Mouse (Mus musculus): ENCODE data around the gene Suv39h2. TPM values are rescaled to one million over a fixed set of nuclear protein-coding genes. Genes with fewer than 3 reads are reported as not detected.

Suv39h2 gene
- polyA plus RNA-seq (2016; fragmentation: Nextera tagmentation; extraction: Ambion mirVana) = 37.8 and 40.3 TPM in 2 replicates

DNA sequence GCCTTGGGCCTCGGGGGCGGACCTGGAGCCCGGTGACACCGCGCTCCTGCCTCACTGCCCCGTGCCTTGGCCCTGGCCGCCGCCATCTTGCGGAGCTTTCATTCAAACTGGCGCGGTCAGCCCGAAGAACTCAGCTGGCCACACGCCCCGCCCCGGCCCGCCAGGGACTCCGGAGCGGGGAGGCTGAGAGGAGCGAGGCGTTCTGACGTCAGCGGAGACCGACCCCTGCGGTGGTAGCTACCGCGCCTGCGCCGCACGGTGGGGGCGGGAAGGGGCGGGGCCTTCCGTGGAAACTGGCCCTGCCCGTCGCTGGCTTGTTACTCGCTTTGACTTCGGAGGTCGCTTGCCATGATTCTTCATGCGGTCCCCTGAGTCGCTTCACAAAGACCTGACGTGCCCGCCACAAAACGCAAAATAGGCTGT, at the start of gene Suv39h2:
Suv39h2 (minus strand) TSS at position 171 of the 423 bp plus-strand sequence.
- peak; percentile 97 for ATAC-seq (ENCODE audit: low FRiP score)
- H3K4me2 ChIP-seq = peak within 1 kb of the TSS; percentile 62
- WGBS = under 1% methylated on average over 42 of the region's 42 CpGs

DNA sequence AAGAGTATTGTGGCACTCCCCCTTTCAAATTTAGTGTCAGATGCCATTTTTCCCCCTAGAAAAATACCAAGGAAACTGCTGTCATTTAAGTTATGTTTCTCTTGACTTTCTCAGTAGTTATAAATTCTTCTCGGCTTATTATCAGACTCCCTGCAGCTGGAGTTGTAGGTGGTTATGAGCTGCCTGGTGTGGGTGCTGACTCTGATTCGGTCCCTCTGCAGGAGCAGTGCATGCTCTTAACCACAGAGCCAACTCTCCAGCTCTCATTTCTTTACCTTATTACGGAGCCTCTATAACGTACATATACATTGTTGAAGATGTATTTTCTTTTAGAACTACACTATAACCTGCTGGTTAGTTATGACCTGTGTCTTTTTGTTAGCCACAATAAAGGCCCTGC, 47.7 kb upstream of the Suv39h2 start:
- ATAC-seq (ENCODE audit: low FRiP score) = no peak
- Histone ChIP-seq H3K9ac (no peak overlapping the region), H3K9me3 (no peaks in the 10 kb centered on the region), H3K36me3 (replicated peaks) (no peaks in the 10 kb centered on the region), H3K27ac (no peak overlapping the region), H3K27me3 (no peaks in the 10 kb centered on the region), H3K4me3 (replicated peaks) (no peak overlapping the region), H3K4me1 (no peaks in the 10 kb centered on the region), H3K4me2 (no peak overlapping the region)
- 88% methylated on average over 4 of the region's 4 CpGs for WGBS

More for the DNA sequence above, at the start of gene Suv39h2:
- peak within 1 kb of the TSS; percentile 88 for H3K9ac ChIP-seq
- peaks cover 15% of the 10 kb centered on the region for H3K4me1 ChIP-seq
- H3K9me3 ChIP-seq = peaks cover 5% of the 10 kb centered on the region
- peak within 1 kb of the TSS; percentile 96 for H3K4me3 ChIP-seq (replicated peaks)
- peak within 1 kb of the TSS; percentile 96 for H3K27ac ChIP-seq
- peaks cover 12% of the 10 kb centered on the region; the same call in 1 of the 2 replicates for H3K36me3 ChIP-seq (replicated peaks)
- H3K27me3 ChIP-seq = no peaks in the 10 kb centered on the region

DNA sequence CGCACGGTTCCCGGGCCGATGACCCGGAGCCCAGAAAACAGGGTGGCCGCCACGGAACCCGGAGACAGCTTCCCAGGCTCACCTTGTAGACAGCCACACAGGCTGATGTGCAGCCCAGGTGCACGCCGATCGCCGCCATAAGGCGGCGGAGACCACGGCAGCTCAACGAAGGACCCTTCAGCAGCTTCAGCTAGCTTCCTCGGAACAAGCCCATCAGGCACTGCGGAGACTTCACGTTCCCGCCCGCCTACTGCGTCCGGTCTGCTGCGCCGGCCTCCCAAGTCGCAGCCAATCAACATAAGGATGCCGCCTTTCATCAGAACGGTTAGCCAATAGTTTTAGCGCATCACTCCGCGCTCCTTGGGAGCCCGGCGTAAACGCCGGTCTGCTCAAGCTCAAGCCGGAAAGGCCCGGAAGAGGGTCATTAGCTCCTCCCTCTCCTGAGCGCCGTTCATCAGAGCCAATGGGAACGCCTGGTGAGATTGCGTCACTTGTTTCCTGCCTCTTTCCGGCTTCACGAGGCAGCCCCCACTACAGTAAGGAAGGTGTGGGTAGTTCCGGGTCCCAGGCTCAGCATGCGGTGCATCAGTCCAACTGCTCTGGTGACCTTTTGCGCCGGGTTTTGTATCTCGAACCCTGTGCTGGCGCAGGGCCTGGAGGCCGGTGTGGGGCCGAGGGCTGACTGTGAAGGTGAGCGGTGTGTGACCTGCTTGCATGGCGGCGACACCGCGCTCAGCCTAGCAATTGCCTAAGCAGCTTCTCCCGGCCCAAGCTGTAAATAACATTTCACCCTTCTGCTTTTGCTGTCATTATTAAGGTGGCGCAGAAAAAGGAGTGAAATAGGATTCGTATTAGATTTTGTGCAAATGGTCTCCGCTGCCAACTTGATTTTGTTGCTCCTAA, 38.0 kb upstream of the Suv39h2 start, which contains the start of the genes Gm45902, Hspa14 and Cdnf:
Gm45902 (minus strand) TSS at position 239 of the 903 bp plus-strand sequence.
Hspa14 (minus strand) TSS at position 263 of the 903 bp plus-strand sequence.
Cdnf (plus strand) TSS at position 479 of the 903 bp plus-strand sequence.
- peaks cover 15% of the 10 kb centered on the region for H3K4me1 ChIP-seq
- peak; percentile 100 for ATAC-seq (ENCODE audit: low FRiP score)
- peak within 1 kb of the TSS; percentile 72 for H3K4me2 ChIP-seq
- peak within 1 kb of the TSS; percentile 86 for H3K27ac ChIP-seq
- under 1% methylated on average over 60 of the region's 60 CpGs for WGBS
- H3K27me3 ChIP-seq = no peaks in the 10 kb centered on the region
- H3K4me3 ChIP-seq (replicated peaks) = peak within 1 kb of the TSS; percentile 78
- H3K9ac ChIP-seq = peak within 1 kb of the TSS; percentile 88
- no peaks in the 10 kb centered on the region for H3K9me3 ChIP-seq
- H3K36me3 ChIP-seq (replicated peaks) = peaks cover 25% of the 10 kb centered on the region

DNA sequence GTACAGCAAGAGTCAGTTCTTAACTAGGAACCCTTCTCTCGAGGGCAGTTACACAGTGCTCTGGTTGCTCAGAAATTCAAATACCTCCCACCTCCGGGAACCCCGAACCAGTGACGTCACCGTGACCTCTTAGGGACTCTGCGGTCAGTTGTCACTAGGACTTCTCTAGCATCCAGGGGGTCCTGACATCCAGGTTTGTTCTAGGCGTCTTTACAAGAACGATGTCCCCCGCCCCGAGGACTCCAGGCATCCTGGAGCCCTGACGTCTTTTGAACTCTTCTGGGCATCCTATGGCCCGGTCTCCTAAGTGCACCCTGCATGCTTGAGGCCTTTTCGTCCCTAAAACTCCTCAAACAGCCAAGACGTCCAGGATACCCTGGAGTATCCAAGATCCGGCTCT, 37.2 kb upstream of the Suv39h2 start:
- Histone ChIP-seq H3K4me3 (replicated peaks) (peak overlapping the region; percentile 78), H3K4me2 (peak overlapping the region; percentile 72), H3K4me1 (peaks cover 15% of the 10 kb centered on the region), H3K9me3 (no peaks in the 10 kb centered on the region), H3K36me3 (replicated peaks) (peaks cover 32% of the 10 kb centered on the region), H3K9ac (peak overlapping the region; percentile 88), H3K27me3 (no peaks in the 10 kb centered on the region), H3K27ac (peak overlapping the region; percentile 86)
- ATAC-seq (ENCODE audit: low FRiP score) = no peak
- WGBS = under 1% methylated on average over 15 of the region's 15 CpGs

DNA sequence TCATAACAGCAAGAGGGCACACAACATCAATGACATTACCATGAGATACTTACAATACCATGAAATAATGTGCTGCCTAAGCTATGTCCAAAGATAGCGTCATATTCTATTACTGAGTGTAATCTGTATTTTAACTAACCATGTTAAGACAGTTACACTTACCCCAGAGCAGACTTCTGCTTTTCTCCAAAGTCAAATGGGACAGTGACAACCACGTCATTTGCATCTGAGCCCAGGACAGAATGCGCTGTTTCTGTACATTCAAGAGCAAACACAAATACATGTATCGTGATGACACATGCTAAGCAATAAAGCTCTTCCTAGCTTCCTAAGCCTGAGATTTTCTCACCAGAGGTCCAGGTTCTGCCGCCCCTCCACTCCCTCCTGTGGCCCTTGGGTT, 26.1 kb upstream of the Suv39h2 start:
- Histone ChIP-seq H3K36me3 (replicated peaks) (peaks cover 70% of the 10 kb centered on the region), H3K4me3 (replicated peaks) (no peak overlapping the region), H3K4me1 (no peaks in the 10 kb centered on the region), H3K4me2 (no peak overlapping the region), H3K9ac (no peak overlapping the region), H3K27me3 (no peaks in the 10 kb centered on the region), H3K27ac (no peak overlapping the region), H3K9me3 (no peaks in the 10 kb centered on the region)
- WGBS = 96% methylated on average over 5 of the region's 5 CpGs
- no peak for ATAC-seq (ENCODE audit: low FRiP score)

DNA sequence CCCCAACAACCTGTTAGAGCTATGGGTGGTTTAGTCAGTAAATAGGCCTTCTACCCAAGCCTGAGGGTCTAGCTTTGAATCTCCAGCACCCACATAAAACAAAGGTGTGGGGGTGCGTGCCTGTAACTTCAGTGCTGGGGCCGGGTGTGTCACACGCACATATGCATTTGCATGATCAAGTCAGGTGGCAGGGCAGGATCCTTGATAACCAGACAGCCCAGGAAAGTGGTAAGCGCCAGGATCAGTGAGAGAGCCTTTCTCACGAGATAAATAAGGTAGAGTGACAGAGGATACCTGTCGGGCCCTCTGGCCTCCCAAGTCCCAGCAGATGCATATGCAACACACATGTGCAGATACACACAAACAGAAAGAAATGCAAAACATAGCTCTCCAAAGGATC, 24.7 kb upstream of the Suv39h2 start:
- Histone ChIP-seq H3K27ac (no peak overlapping the region), H3K4me3 (replicated peaks) (no peak overlapping the region), H3K27me3 (no peaks in the 10 kb centered on the region), H3K4me1 (no peaks in the 10 kb centered on the region), H3K4me2 (no peak overlapping the region), H3K36me3 (replicated peaks) (peaks cover 70% of the 10 kb centered on the region), H3K9ac (no peak overlapping the region), H3K9me3 (no peaks in the 10 kb centered on the region)
- no peak for ATAC-seq (ENCODE audit: low FRiP score)
- 91% methylated on average over 6 of the region's 6 CpGs for WGBS

DNA sequence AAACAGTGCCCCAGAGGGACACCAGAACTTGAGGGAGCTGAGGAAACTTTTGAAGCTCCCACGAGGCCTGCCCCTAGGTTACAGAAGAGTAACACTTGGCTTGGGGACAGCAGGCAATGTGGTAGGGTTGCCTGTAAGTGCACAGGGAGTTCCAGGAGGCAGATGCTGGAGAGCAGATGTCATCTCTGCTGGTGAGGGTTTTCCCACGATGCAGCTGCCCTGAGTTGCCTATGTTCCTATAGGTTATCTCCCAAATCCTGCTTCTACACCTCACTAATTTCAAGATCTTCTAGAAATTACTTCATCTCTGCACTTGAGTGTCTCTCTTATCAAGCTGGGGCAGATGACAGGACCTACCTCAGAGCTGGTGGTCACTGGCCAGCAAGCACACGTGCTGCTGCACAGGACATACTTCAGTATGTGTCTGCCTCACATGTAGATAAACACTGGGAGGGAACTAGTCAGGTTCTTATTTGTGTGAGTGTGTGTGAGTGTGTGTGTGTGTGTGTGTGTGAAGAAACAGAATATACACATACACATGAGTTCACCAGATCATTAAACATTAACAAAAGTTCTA, 19.1 kb upstream of the Suv39h2 start:
- H3K36me3 ChIP-seq (replicated peaks) = peaks cover 81% of the 10 kb centered on the region
- H3K27ac ChIP-seq = no peak overlapping the region
- H3K4me3 ChIP-seq (replicated peaks) = no peak overlapping the region
- no peaks in the 10 kb centered on the region for H3K9me3 ChIP-seq
- WGBS = 99% methylated on average over 3 of the region's 3 CpGs
- no peak overlapping the region for H3K9ac ChIP-seq
- H3K27me3 ChIP-seq = no peaks in the 10 kb centered on the region
- no peaks in the 10 kb centered on the region for H3K4me1 ChIP-seq
- ATAC-seq (ENCODE audit: low FRiP score) = no peak
- no peak overlapping the region for H3K4me2 ChIP-seq

DNA sequence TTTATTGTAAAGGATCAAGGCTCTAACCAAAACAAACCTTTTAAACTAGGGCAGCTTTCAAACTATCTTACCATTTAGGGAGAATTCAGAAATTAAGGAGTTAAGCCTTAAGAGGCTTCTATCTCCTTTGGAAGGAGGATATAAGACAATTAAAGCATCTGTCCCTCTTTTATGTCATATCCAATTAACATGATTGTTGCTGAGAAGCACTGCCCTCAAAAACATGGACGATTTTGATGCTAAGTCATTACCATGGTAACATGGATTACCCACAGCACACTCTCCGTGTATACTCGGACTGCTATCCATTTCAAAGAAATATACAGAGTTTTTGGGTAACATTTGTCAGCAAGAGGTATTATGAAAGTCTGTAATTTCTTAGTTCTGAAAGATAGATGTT, 15.0 kb upstream of the Suv39h2 start:
- no peaks in the 10 kb centered on the region for H3K9me3 ChIP-seq
- H3K4me3 ChIP-seq (replicated peaks) = no peak overlapping the region
- peaks cover 51% of the 10 kb centered on the region for H3K36me3 ChIP-seq (replicated peaks)
- WGBS = 74% methylated on average over 3 of the region's 3 CpGs
- no peak overlapping the region for H3K4me2 ChIP-seq
- no peak overlapping the region for H3K9ac ChIP-seq
- no peak for ATAC-seq (ENCODE audit: low FRiP score)
- no peak overlapping the region for H3K27ac ChIP-seq
- no peaks in the 10 kb centered on the region for H3K27me3 ChIP-seq
- no peaks in the 10 kb centered on the region for H3K4me1 ChIP-seq

DNA sequence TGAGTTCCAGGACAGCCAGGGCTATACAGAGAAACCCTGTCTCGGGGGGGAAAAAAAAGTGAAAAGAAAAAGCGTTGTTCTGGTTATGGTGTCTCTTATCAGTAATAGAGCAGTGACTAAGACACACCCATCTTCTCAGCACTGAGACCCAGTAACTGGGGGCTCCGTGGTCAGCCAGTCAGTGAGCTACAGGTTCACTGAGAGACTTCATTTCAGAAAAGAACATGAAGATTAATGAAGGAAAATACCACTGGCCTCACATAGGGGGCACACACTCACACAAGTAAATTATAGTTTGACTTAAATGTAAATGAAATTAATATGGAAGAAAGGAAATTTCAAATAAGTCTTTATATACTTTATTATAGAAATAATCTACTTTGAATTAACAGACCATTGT, 5.4 kb upstream of the Suv39h2 start:
- H3K9ac ChIP-seq = no peak overlapping the region
- peaks cover 6% of the 10 kb centered on the region; the same call in 1 of the 2 replicates for H3K4me1 ChIP-seq
- H3K27me3 ChIP-seq = no peaks in the 10 kb centered on the region
- 86% methylated on average over 3 of the region's 3 CpGs for WGBS
- H3K36me3 ChIP-seq (replicated peaks) = no peaks in the 10 kb centered on the region
- H3K4me2 ChIP-seq = no peak overlapping the region
- ATAC-seq (ENCODE audit: low FRiP score) = no peak
- H3K27ac ChIP-seq = no peak overlapping the region
- peaks cover 5% of the 10 kb centered on the region for H3K9me3 ChIP-seq
- H3K4me3 ChIP-seq (replicated peaks) = no peak overlapping the region

DNA sequence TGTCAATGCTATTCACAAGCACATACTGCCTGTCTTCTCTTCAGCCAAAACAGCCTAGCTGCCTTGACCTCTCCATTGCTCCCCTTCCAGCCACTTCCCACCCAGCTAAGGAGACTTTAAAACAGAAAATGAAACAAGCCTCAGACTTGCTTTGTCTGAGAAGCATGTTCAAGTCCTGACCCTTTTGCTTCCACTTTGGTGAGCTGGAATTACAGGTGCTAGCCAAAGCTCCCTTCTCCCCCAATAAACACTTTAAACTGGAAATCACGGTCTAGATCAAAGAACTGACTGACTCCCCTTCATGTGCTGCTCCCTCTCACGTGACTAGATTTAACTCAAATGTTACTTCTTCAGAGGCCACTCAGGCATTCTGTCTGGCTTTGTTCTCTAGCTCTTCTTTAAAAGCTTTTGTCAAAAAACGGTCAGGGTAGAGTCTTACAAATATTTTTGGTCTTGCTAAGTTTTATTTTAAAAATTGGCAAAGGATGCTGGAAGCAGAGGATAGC, 968 bp upstream of the Suv39h2 start:
- H3K4me1 ChIP-seq = peaks cover 15% of the 10 kb centered on the region
- H3K9ac ChIP-seq = no peak overlapping the region
- no peak overlapping the region for H3K4me3 ChIP-seq (replicated peaks)
- no peaks in the 10 kb centered on the region for H3K27me3 ChIP-seq
- peaks cover 5% of the 10 kb centered on the region for H3K9me3 ChIP-seq
- 61% methylated on average over 3 of the region's 3 CpGs for WGBS
- H3K4me2 ChIP-seq = peak overlapping the region; percentile 62; the same call in 1 of the 2 replicates
- ATAC-seq (ENCODE audit: low FRiP score) = no peak
- no peak overlapping the region for H3K27ac ChIP-seq
- H3K36me3 ChIP-seq (replicated peaks) = 0 out of 2 replicates have a peak, but pooled peaks cover 8% of the 10 kb centered on the region

DNA sequence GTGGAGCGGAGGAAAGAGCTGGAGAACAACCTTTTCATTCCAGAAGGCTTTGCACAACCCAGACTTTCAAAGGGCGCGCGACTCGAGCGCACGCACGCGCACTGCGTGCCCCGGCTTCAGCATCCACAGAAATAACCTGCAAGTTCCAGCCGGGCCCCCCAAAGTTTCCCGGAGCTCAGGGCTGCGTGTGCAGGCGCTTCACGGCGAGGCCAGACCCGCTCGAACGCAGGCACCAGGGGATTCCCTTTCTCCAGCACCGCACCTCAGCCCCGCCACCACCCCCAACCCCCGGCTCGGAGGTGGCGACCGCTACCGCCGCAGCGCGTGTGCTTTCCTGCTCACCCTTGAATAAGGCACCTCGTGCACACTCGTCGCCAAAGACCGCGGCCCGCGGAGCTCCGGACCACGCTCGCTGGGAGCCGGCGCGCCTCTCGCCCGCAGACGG, 448 bp downstream of the Suv39h2 start:
- Histone ChIP-seq H3K27me3 (no peaks in the 10 kb centered on the region), H3K4me2 (peak overlapping the region; percentile 62), H3K9me3 (peaks cover 3% of the 10 kb centered on the region), H3K4me1 (peaks cover 15% of the 10 kb centered on the region), H3K27ac (peak overlapping the region; percentile 96), H3K36me3 (replicated peaks) (peaks cover 12% of the 10 kb centered on the region; the same call in 1 of the 2 replicates), H3K4me3 (replicated peaks) (peak overlapping the region; percentile 96), H3K9ac (peak overlapping the region; percentile 88)
- WGBS = under 1% methylated on average over 45 of the region's 46 CpGs
- ATAC-seq (ENCODE audit: low FRiP score) = peak; percentile 83

DNA sequence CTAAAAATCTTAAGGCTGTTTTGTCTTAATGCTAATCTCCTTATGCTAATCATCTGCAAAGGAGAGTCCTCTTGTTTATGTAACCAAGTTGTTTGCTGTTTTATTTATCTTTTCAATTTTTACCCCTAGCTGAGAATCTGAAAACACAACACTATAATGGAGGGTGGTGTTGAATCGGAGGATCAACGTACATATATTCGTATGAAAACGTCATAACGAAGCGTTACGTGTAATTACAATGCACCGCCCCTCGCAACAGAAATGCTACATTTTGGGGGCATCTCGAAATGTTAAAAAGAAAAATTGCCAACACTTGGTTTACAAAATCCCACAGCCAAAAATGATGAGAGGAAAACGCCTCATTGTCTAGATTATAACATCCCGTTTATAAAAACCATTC, 940 bp downstream of the Suv39h2 start:
- under 1% methylated on average over 12 of the region's 12 CpGs for WGBS
- peak overlapping the region; percentile 62 for H3K4me2 ChIP-seq
- H3K27me3 ChIP-seq = no peaks in the 10 kb centered on the region
- H3K4me3 ChIP-seq (replicated peaks) = peak overlapping the region; percentile 96
- peak overlapping the region; percentile 88 for H3K9ac ChIP-seq
- H3K4me1 ChIP-seq = peaks cover 15% of the 10 kb centered on the region
- ATAC-seq (ENCODE audit: low FRiP score) = no peak
- peaks cover 17% of the 10 kb centered on the region; the same call in 1 of the 2 replicates for H3K36me3 ChIP-seq (replicated peaks)
- H3K27ac ChIP-seq = peak overlapping the region; percentile 96
- no peaks in the 10 kb centered on the region for H3K9me3 ChIP-seq
